Mouse (Mus musculus): ENCODE results near the gene Golga7b. TPM values are rescaled to one million over a fixed set of nuclear protein-coding genes. Genes with fewer than 3 reads are reported as not detected.

Golga7b gene
- polyA plus RNA-seq, 1 experiment from 2014 or later = 3.2 TPM

DNA sequence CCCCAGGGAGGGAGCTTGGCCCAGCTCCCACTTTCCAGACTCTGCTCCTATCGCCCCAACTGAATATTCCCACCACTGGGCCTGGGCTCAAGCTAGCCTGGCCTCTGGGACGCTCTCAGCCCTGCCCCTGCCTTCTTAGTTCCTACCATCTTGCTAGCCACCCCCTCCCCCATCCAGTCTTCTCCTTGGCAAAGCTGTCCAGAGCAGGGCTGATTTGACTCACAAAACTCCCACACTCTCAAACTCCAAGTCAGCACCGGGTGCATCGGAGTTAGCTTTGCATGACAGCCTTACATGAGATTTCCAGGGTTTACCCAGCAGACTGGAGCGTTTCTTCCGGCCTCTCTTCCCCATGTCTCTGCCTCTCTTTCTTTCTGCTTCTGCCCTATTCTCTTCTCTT, 45.8 kb downstream of the Golga7b start:
- Histone ChIP-seq H3K4me1 (ENCODE audit: control insufficient read depth, insufficient read depth, low read length) (peaks cover 4% of the 10 kb centered on the region; the same call in 1 of the 2 replicates), H3K9ac (ENCODE audit: low read depth, low read length) (no peak overlapping the region), H3K9me3 (ENCODE audit: control insufficient read depth, low read length) (no peaks in the 10 kb centered on the region), H3K36me3 (ENCODE audit: control insufficient read depth, insufficient read depth, low read length) (no peaks in the 10 kb centered on the region), H3K27ac (replicated peaks; ENCODE audit: low read depth, low read length) (no peak overlapping the region), H3K4me2 (ENCODE audit: low read depth, low read length) (no peak overlapping the region), H3K4me3 (ENCODE audit: low read depth, low read length) (no peak overlapping the region), H3K27me3 (replicated peaks; ENCODE audit: control insufficient read depth, insufficient read depth, low read length) (no peaks in the 10 kb centered on the region)
- no peak for DNase-seq (ENCODE audit: low spot score)
- whole genome bisulfite sequencing = 71% methylated on average over 6 of the region's 6 CpGs
- no peak for ATAC-seq (ENCODE audit: low read depth)

DNA sequence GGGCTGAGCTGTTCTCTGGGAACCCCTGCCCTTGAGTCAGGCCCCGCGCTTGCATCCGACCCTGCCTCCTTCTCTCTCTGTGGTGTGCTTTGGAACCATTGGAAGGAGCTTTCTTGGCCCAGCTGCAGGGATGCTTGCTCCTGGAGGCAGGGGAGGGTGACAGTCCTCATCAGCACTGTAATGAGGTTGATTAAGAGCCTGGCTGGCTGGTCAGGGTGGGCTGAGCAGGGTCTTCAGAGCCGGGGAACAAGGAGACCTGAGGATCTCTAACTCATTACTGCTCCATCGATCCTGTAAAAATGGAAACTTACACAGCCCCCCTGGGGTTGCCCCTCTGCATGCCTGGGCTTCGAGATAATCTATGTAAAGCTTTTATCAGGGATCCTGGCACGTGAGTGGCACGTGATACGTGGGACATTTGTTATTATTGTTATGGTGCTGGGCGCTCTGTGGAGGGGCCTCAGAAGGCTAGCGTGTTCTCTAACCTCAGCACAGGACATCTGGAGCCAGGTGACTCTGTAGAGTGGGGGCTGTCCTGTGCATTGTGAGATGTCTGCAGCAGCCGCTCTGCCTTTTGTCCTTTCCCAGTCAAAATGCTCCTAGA, 55.9 kb downstream of the Golga7b start:
- ATAC-seq (ENCODE audit: low read depth) = no peak
- no peak overlapping the region for H3K4me3 ChIP-seq (ENCODE audit: low read depth, low read length)
- peaks cover 5% of the 10 kb centered on the region; the same call in 1 of the 2 replicates for H3K4me1 ChIP-seq (ENCODE audit: control insufficient read depth, insufficient read depth, low read length)
- no peaks in the 10 kb centered on the region for H3K36me3 ChIP-seq (ENCODE audit: control insufficient read depth, insufficient read depth, low read length)
- no peak overlapping the region for H3K27ac ChIP-seq (replicated peaks; ENCODE audit: low read depth, low read length)
- no peak overlapping the region for H3K4me2 ChIP-seq (ENCODE audit: low read depth, low read length)
- WGBS = 58% methylated on average over 12 of the region's 12 CpGs
- no peak for DNase-seq (ENCODE audit: low spot score)
- H3K9me3 ChIP-seq (ENCODE audit: control insufficient read depth, low read length) = no peaks in the 10 kb centered on the region
- H3K9ac ChIP-seq (ENCODE audit: low read depth, low read length) = no peak overlapping the region
- no peaks in the 10 kb centered on the region for H3K27me3 ChIP-seq (replicated peaks; ENCODE audit: control insufficient read depth, insufficient read depth, low read length)

DNA sequence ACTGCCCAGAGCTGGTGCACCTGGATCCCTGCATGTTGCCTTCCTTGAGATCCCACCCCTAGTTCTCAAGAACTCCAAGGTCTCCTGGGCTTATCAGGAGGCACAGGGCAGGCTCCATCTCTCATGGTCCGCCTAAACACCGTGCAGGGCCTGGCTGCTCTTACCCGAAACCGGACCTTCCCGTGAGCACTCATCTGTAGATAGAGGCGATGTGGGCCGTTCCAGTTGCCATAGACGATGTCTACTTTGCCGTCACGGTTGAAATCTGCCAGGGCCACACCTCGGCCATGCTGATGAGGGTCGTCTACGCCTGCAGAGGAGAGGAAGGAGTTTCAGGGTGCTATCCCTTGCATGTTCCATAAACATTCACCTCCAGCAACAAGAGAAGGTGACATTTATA, 57.1 kb downstream of the Golga7b start:
- ATAC-seq (ENCODE audit: low read depth) = no peak

DNA sequence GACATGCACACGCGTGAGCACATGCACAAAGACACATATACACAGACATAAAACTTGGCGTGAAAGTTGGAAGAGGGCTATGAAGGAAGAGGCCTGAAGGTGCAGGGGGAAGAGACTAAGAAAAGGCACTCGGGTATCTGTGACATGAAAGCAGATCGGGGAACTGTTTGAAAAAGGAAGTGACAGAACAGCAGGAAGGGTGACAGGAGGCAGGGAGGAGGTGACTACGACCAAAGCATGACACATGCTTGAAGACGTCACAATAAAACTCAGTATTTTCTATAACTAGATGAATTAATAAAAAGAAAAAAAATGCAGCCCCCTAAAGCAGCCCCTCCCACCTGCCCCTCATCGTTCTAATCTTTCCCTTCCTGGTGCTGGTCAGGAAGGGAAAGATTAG, 58.4 kb downstream of the Golga7b start:
- H3K36me3 ChIP-seq (ENCODE audit: control insufficient read depth, insufficient read depth, low read length) = no peaks in the 10 kb centered on the region
- no peaks in the 10 kb centered on the region for H3K9me3 ChIP-seq (ENCODE audit: control insufficient read depth, low read length)
- H3K27ac ChIP-seq (replicated peaks; ENCODE audit: low read depth, low read length) = no peak overlapping the region
- no peak overlapping the region for H3K4me2 ChIP-seq (ENCODE audit: low read depth, low read length)
- H3K27me3 ChIP-seq (replicated peaks; ENCODE audit: control insufficient read depth, insufficient read depth, low read length) = no peaks in the 10 kb centered on the region
- peaks cover 5% of the 10 kb centered on the region; the same call in 1 of the 2 replicates for H3K4me1 ChIP-seq (ENCODE audit: control insufficient read depth, insufficient read depth, low read length)
- 62% methylated on average over 8 of the region's 8 CpGs for WGBS
- DNase-seq (ENCODE audit: low spot score) = no peak
- no peak for ATAC-seq (ENCODE audit: low read depth)
- H3K4me3 ChIP-seq (ENCODE audit: low read depth, low read length) = no peak overlapping the region
- no peak overlapping the region for H3K9ac ChIP-seq (ENCODE audit: low read depth, low read length)

More for the DNA sequence above, 57.1 kb downstream of the Golga7b start:
- Histone ChIP-seq H3K4me3 (ENCODE audit: low read depth, low read length) (no peak overlapping the region), H3K9ac (ENCODE audit: low read depth, low read length) (no peak overlapping the region), H3K9me3 (ENCODE audit: control insufficient read depth, low read length) (no peaks in the 10 kb centered on the region), H3K4me2 (ENCODE audit: low read depth, low read length) (no peak overlapping the region), H3K27me3 (replicated peaks; ENCODE audit: control insufficient read depth, insufficient read depth, low read length) (no peaks in the 10 kb centered on the region), H3K27ac (replicated peaks; ENCODE audit: low read depth, low read length) (no peak overlapping the region), H3K4me1 (ENCODE audit: control insufficient read depth, insufficient read depth, low read length) (peaks cover 5% of the 10 kb centered on the region; the same call in 1 of the 2 replicates), H3K36me3 (ENCODE audit: control insufficient read depth, insufficient read depth, low read length) (no peaks in the 10 kb centered on the region)
- WGBS = 84% methylated on average over 13 of the region's 13 CpGs
- DNase-seq (ENCODE audit: low spot score) = no peak

DNA sequence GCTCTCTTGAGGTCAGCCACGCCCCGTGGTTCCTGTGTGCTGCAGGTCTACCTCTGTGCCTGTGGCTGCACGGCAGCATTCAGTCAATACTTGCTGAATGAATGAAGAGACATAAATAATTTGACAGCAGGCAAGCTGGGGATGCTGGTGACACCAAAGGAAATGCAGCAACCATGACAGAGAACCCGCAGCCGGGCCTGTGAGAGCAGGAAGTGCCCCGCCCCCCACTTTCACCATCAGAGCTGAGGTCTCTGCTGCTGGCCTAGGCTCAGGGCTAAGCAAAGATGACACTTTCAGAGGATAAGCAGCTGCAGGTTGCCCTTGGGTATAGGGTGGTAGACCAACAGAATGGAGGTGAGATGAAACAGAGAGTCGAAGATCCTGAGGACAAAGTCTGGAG, 58.8 kb downstream of the Golga7b start:
- 43% methylated on average over 7 of the region's 7 CpGs for WGBS
- H3K36me3 ChIP-seq (ENCODE audit: control insufficient read depth, insufficient read depth, low read length) = no peaks in the 10 kb centered on the region
- H3K4me3 ChIP-seq (ENCODE audit: low read depth, low read length) = no peak overlapping the region
- H3K9ac ChIP-seq (ENCODE audit: low read depth, low read length) = no peak overlapping the region
- no peaks in the 10 kb centered on the region for H3K27me3 ChIP-seq (replicated peaks; ENCODE audit: control insufficient read depth, insufficient read depth, low read length)
- ATAC-seq (ENCODE audit: low read depth) (no peak), DNase-seq (ENCODE audit: low spot score) (no peak)
- H3K4me1 ChIP-seq (ENCODE audit: control insufficient read depth, insufficient read depth, low read length) = peaks cover 5% of the 10 kb centered on the region; the same call in 1 of the 2 replicates
- no peaks in the 10 kb centered on the region for H3K9me3 ChIP-seq (ENCODE audit: control insufficient read depth, low read length)
- no peak overlapping the region for H3K27ac ChIP-seq (replicated peaks; ENCODE audit: low read depth, low read length)
- H3K4me2 ChIP-seq (ENCODE audit: low read depth, low read length) = no peak overlapping the region

DNA sequence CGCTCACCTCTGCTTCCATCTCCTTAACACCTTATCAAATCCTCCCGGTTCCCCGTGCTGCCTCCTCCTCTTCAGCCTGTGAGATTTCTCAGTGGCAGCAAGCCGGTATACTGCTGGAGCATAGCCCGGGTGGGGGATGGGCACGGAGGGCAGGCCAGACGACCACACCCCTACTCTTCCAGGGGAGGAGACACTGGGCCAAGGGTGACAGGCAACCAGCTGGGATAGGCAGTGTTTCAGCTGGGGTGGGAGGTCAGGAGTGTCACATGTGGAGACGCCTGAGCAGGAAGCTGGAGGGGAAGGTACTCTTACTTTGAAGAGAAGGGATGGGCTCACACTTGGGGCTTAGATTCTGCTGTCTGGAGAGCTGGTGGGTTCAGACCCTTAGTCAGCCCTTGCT, 59.6 kb downstream of the Golga7b start:
- Histone ChIP-seq H3K4me1 (ENCODE audit: control insufficient read depth, insufficient read depth, low read length) (peaks cover 5% of the 10 kb centered on the region; the same call in 1 of the 2 replicates), H3K9me3 (ENCODE audit: control insufficient read depth, low read length) (no peaks in the 10 kb centered on the region), H3K36me3 (ENCODE audit: control insufficient read depth, insufficient read depth, low read length) (no peaks in the 10 kb centered on the region), H3K4me3 (ENCODE audit: low read depth, low read length) (no peak overlapping the region), H3K9ac (ENCODE audit: low read depth, low read length) (no peak overlapping the region), H3K27me3 (replicated peaks; ENCODE audit: control insufficient read depth, insufficient read depth, low read length) (no peaks in the 10 kb centered on the region), H3K4me2 (ENCODE audit: low read depth, low read length) (no peak overlapping the region), H3K27ac (replicated peaks; ENCODE audit: low read depth, low read length) (no peak overlapping the region)
- ATAC-seq (ENCODE audit: low read depth) = no peak
- WGBS = 7% methylated on average over 8 of the region's 8 CpGs
- DNase-seq (ENCODE audit: low spot score) = peak; percentile 7

DNA sequence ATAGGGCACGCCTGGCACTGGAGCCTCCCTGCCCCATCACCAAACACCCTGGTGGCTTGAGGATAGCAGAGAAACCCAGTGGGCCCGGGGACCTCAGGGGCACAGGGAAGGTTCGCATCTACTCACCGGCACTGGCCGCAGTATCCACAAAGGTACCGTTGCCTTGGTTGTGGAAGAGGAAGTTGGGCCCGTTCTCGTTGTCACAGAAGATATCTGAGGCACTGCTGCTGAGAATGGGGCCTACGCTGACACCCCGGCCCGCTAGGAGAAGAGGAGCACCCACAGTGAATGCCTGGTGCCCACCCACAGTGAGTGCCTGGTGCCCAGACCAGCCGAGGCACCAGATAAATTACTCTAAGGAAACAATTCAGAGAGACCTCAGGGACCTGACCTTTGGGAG, 61.6 kb downstream of the Golga7b start:
- Histone ChIP-seq H3K27ac (replicated peaks; ENCODE audit: low read depth, low read length) (no peak overlapping the region), H3K4me1 (ENCODE audit: control insufficient read depth, insufficient read depth, low read length) (peaks cover 5% of the 10 kb centered on the region; the same call in 1 of the 2 replicates), H3K4me3 (ENCODE audit: low read depth, low read length) (no peak overlapping the region), H3K9me3 (ENCODE audit: control insufficient read depth, low read length) (no peaks in the 10 kb centered on the region), H3K36me3 (ENCODE audit: control insufficient read depth, insufficient read depth, low read length) (no peaks in the 10 kb centered on the region), H3K27me3 (replicated peaks; ENCODE audit: control insufficient read depth, insufficient read depth, low read length) (no peaks in the 10 kb centered on the region), H3K4me2 (ENCODE audit: low read depth, low read length) (no peak overlapping the region), H3K9ac (ENCODE audit: low read depth, low read length) (no peak overlapping the region)
- 83% methylated on average over 12 of the region's 12 CpGs for WGBS
- DNase-seq (ENCODE audit: low spot score) = no peak
- no peak for ATAC-seq (ENCODE audit: low read depth)

DNA sequence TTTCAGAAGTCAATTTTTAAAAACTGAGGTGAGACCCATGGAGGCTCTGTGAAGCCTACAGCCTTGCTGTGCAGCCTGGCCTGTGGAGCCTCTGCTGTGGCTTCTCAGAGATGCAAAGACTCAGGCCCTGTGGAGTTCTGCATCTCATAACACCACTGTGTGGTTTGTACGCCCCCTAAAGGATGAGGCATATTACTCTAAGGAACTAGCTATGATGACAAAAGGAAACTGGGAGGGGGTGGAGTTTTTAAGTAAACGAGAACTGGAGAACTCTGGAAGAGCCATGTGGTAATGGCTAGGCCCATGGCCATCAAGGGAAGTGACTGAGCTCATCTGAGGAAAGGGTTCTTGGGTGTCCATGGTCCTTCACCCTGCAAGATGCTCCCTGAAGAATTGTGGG, 64.0 kb downstream of the Golga7b start:
- WGBS = 43% methylated on average over 2 of the region's 2 CpGs
- Histone ChIP-seq H3K9me3 (ENCODE audit: control insufficient read depth, low read length) (no peaks in the 10 kb centered on the region), H3K27me3 (replicated peaks; ENCODE audit: control insufficient read depth, insufficient read depth, low read length) (no peaks in the 10 kb centered on the region), H3K4me3 (ENCODE audit: low read depth, low read length) (no peak overlapping the region), H3K27ac (replicated peaks; ENCODE audit: low read depth, low read length) (no peak overlapping the region), H3K4me2 (ENCODE audit: low read depth, low read length) (no peak overlapping the region), H3K4me1 (ENCODE audit: control insufficient read depth, insufficient read depth, low read length) (peaks cover 5% of the 10 kb centered on the region; the same call in 1 of the 2 replicates), H3K9ac (ENCODE audit: low read depth, low read length) (no peak overlapping the region), H3K36me3 (ENCODE audit: control insufficient read depth, insufficient read depth, low read length) (no peaks in the 10 kb centered on the region)
- ATAC-seq (ENCODE audit: low read depth) (no peak), DNase-seq (ENCODE audit: low spot score) (no peak)

DNA sequence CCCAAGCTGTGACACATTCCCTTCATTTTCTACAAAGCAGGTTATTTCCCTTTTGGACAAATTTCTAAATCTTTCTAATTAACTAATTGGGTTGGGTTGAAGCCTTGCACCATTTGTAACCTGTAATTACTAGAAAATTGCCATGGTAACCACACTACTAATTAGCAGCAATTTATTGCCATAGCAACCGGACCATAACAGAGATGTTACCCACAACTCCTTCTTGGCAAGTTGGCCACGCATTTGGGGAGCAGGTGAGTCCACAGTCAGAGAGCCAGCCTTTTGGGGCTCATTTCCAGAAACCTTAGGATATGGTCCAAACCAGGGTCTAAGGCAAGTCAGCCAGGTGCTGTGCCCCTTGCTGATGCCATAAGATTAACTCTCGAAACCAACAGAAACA, 64.8 kb downstream of the Golga7b start:
- 56% methylated on average over 3 of the region's 3 CpGs for WGBS
- H3K4me2 ChIP-seq (ENCODE audit: low read depth, low read length) = no peak overlapping the region
- H3K27ac ChIP-seq (replicated peaks; ENCODE audit: low read depth, low read length) = no peak overlapping the region
- no peaks in the 10 kb centered on the region for H3K9me3 ChIP-seq (ENCODE audit: control insufficient read depth, low read length)
- ATAC-seq (ENCODE audit: low read depth) = no peak
- no peaks in the 10 kb centered on the region for H3K36me3 ChIP-seq (ENCODE audit: control insufficient read depth, insufficient read depth, low read length)
- H3K27me3 ChIP-seq (replicated peaks; ENCODE audit: control insufficient read depth, insufficient read depth, low read length) = no peaks in the 10 kb centered on the region
- H3K4me3 ChIP-seq (ENCODE audit: low read depth, low read length) = no peak overlapping the region
- peaks cover 1% of the 10 kb centered on the region; the same call in 1 of the 2 replicates for H3K4me1 ChIP-seq (ENCODE audit: control insufficient read depth, insufficient read depth, low read length)
- no peak for DNase-seq (ENCODE audit: low spot score)
- H3K9ac ChIP-seq (ENCODE audit: low read depth, low read length) = no peak overlapping the region

All from embryonic facial prominence, embryonic 14.5 days (tissue).